Mouse (Mus musculus) midbrain, embryonic 15.5 days (tissue): Measurements from ENCODE around the gene P2rx6. TPM values are rescaled to one million over a fixed set of nuclear protein-coding genes. Genes with fewer than 3 reads are reported as not detected.
A peak's percentile ranks its signal among the peaks of the same experiment; 100 is the strongest.
"Not testable (repeated sequence)": the region's sequence is repeated elsewhere in the genome, so short reads cannot be mapped to it uniquely, and the experiment has no call there.

ENCODE experiments used
- ATAC-seq: fragments of 200-750 bp; cut with Nextera tagmentation; replicated peaks from 2 replicates; pipeline ENCODE4 v1.8.0; 2017; ENCODE audit warnings: moderate TSS enrichment
- H3K27ac ChIP-seq: fragments of 300-500 bp; sonication (generic); 2 replicates; pipeline ENCODE4 v1.5.1; 2015; ENCODE audit warnings: mild to moderate bottlenecking, inconsistent platforms
- H3K27me3 ChIP-seq: fragments of 300-500 bp; sonication (generic); replicated peaks from 2 replicates; pipeline ENCODE4 v1.6.1; 2015; ENCODE audit warnings: inconsistent platforms
- H3K36me3 ChIP-seq: fragments of 300-500 bp; sonication (generic); replicated peaks from 2 replicates; pipeline ENCODE4 v1.6.1; 2015; ENCODE audit warnings: inconsistent platforms
- H3K4me1 ChIP-seq: fragments of 300-500 bp; sonication (generic); 2 replicates; pipeline ENCODE4 v1.6.1; 2015; ENCODE audit warnings: inconsistent platforms
- H3K4me2 ChIP-seq: fragments of 300-500 bp; sonication (generic); 2 replicates; pipeline ENCODE4 v1.6.1; 2015; ENCODE audit warnings: inconsistent platforms, mild to moderate bottlenecking, moderate library complexity
- H3K4me3 ChIP-seq: fragments of 300-500 bp; sonication (generic); 2 replicates; pipeline ENCODE4 v1.5.1; 2015; ENCODE audit warnings: mild to moderate bottlenecking, inconsistent platforms
- H3K9ac ChIP-seq: fragments of 300-500 bp; sonication (generic); 2 replicates; pipeline ENCODE4 v1.6.1; 2015; ENCODE audit warnings: mild to moderate bottlenecking, inconsistent platforms
- H3K9me3 ChIP-seq: fragments of 300-500 bp; sonication (generic); 2 replicates; pipeline ENCODE4 v1.6.1; 2016; ENCODE audit warnings: inconsistent platforms
- WGBS: fragments of 180-500 bp; shearing (Covaris S2); methylation state at CpG from one replicate; pipeline ENCODE4 v1.1.7; 2015; ENCODE audit warnings: mixed read lengths; 5-methylcytosine and 5-hydroxymethylcytosine counted together
- polyA plus RNA-seq: library from polyadenylated mRNA; unstranded; fragments of >200 nt; fragmentation: Nextera tagmentation; extraction: Ambion mirVana; gene quantifications from 2 replicates; pipeline ENCODE4 v1.2.1, GENCODE M21; 2015

The P2rx6 gene
- polyA plus RNA-seq, 1 experiment from 2014 or later = 3.1 TPM

- Histone ChIP-seq H3K4me2 (no peak overlapping the region), H3K9me3 (no peaks in the 10 kb centered on the region), H3K4me1 (peaks cover 17% of the 10 kb centered on the region), H3K27me3 (peaks cover 13% of the 10 kb centered on the region), H3K9ac (no peak overlapping the region), H3K36me3 (no peaks in the 10 kb centered on the region), H3K27ac (no peak overlapping the region), H3K4me3 (no peak overlapping the region)
- ATAC-seq = no peak
- 74% methylated on average over 3 of the region's 3 CpGs for WGBS
Measured at GRCm38 (mm10) chr16:17564771-17565170, 3.1 kb downstream of the P2rx6 start.

DNA sequence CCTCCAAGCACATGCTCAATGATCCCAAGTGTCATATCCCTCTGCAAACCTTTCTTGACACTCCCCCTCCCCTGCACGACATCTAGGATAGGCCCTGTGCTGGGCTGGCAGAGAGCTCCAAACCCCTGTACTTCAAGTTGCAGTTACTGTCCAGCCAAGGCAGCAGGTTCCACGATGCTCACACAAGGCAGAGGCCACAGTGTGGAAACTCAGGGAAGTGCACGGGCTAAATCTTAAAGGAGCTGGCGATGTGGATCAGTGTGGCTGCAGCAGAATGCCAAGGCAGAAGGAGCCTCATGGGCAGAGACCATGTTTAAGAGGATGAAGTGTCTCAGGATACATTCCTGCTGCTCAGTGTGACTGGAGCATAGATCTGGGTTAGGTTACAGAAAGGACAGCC is 4.5 kb downstream of the P2rx6 start:
- ATAC-seq = no peak
- WGBS = 28% methylated on average over 4 of the region's 4 CpGs
- Histone ChIP-seq H3K27ac (no peak overlapping the region), H3K4me2 (no peak overlapping the region), H3K9ac (no peak overlapping the region), H3K4me3 (no peak overlapping the region), H3K4me1 (peaks cover 11% of the 10 kb centered on the region), H3K36me3 (no peaks in the 10 kb centered on the region), H3K27me3 (peaks cover 6% of the 10 kb centered on the region), H3K9me3 (no peaks in the 10 kb centered on the region)

GRCm38 (mm10) chr16:17575870-17576824 is 14.5 kb downstream of the P2rx6 start:
- Histone ChIP-seq H3K27me3 (peaks cover 6% of the 10 kb centered on the region; the same call in 1 of the 2 replicates), H3K4me3 (peak overlapping the region; percentile 44), H3K36me3 (no peaks in the 10 kb centered on the region), H3K9ac (peak overlapping the region; percentile 47), H3K4me1 (peaks cover 14% of the 10 kb centered on the region), H3K9me3 (no peaks in the 10 kb centered on the region), H3K4me2 (peak overlapping the region; percentile 63), H3K27ac (peak overlapping the region; percentile 44)
- 13% methylated on average over 45 of the region's 45 CpGs for WGBS
- peak; percentile 93 for ATAC-seq

GRCm38 (mm10) chr16:17576825-17577215 is 15.1 kb downstream of the P2rx6 start:
- ATAC-seq = no peak
- peaks cover 14% of the 10 kb centered on the region for H3K4me1 ChIP-seq
- H3K4me3 ChIP-seq = peak overlapping the region; percentile 44
- H3K27ac ChIP-seq = peak overlapping the region; percentile 44
- no peaks in the 10 kb centered on the region for H3K36me3 ChIP-seq
- no peaks in the 10 kb centered on the region for H3K9me3 ChIP-seq
- peak overlapping the region; percentile 47 for H3K9ac ChIP-seq
- WGBS = 16% methylated on average over 8 of the region's 8 CpGs
- peak overlapping the region; percentile 63 for H3K4me2 ChIP-seq
- H3K27me3 ChIP-seq = peaks cover 6% of the 10 kb centered on the region; the same call in 1 of the 2 replicates

- H3K36me3 ChIP-seq = no peaks in the 10 kb centered on the region
- H3K4me2 ChIP-seq = no peak within 1 kb of the TSS
- H3K4me3 ChIP-seq = no peak within 1 kb of the TSS
- no peaks in the 10 kb centered on the region for H3K27me3 ChIP-seq
- H3K9ac ChIP-seq = no peak within 1 kb of the TSS
- no peak within 1 kb of the TSS for H3K27ac ChIP-seq
- no peaks in the 10 kb centered on the region for H3K9me3 ChIP-seq
- WGBS = 20% methylated on average over 8 of the region's 8 CpGs
- ATAC-seq = no peak
- H3K4me1 ChIP-seq = no peaks in the 10 kb centered on the region
Measured at GRCm38 (mm10) chr16:17583064-17583463, 21.4 kb downstream of the P2rx6 start, which contains the start of gene Slc7a4. Slc7a4 (minus strand) TSS chr16:17583214.

DNA sequence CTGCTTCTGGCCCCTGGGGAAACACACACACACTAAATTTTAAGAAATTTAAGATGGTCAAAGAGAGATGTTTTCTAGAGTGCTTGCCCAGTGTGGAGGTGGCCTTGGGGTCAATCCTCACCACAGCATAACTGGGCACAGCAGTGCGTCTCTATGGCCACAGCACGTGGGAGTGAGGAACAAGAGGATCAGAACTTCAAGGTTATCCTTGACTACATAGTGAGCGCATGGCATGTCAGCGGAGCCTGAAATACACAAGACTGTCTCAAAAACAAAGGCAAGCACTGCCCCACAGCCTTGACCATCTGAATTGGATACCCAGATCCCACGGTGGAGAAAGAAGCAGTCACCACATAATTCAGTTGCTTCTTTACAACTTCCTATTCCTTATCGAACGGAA is 22.9 kb downstream of the P2rx6 start:
- 83% methylated on average over 7 of the region's 7 CpGs for WGBS
- Histone ChIP-seq H3K27me3 (no peaks in the 10 kb centered on the region), H3K36me3 (no peaks in the 10 kb centered on the region), H3K4me2 (no peak overlapping the region), H3K4me3 (no peak overlapping the region), H3K27ac (no peak overlapping the region), H3K9ac (no peak overlapping the region), H3K9me3 (no peaks in the 10 kb centered on the region), H3K4me1 (no peaks in the 10 kb centered on the region)
- no peak for ATAC-seq

- no peaks in the 10 kb centered on the region for H3K27me3 ChIP-seq
- no peak overlapping the region for H3K4me2 ChIP-seq
- ATAC-seq = no peak
- no peaks in the 10 kb centered on the region for H3K36me3 ChIP-seq
- 48% methylated on average over 2 of the region's 2 CpGs for WGBS
- H3K4me3 ChIP-seq = no peak overlapping the region
- no peaks in the 10 kb centered on the region for H3K9me3 ChIP-seq
- H3K4me1 ChIP-seq = no peaks in the 10 kb centered on the region
- no peak overlapping the region for H3K9ac ChIP-seq
- H3K27ac ChIP-seq = no peak overlapping the region
Measured at GRCm38 (mm10) chr16:17590731-17591130, 29.0 kb downstream of the P2rx6 start.

- no peak overlapping the region for H3K4me3 ChIP-seq
- H3K9me3 ChIP-seq = no peaks in the 10 kb centered on the region
- no peaks in the 10 kb centered on the region for H3K27me3 ChIP-seq
- no peaks in the 10 kb centered on the region for H3K4me1 ChIP-seq
- ATAC-seq = no peak
- no peaks in the 10 kb centered on the region for H3K36me3 ChIP-seq
- H3K27ac ChIP-seq = no peak overlapping the region
- no peak overlapping the region for H3K9ac ChIP-seq
- 70% methylated on average over 3 of the region's 3 CpGs for WGBS
- H3K4me2 ChIP-seq = no peak overlapping the region
Measured at GRCm38 (mm10) chr16:17600944-17601562, 39.4 kb downstream of the P2rx6 start.

DNA sequence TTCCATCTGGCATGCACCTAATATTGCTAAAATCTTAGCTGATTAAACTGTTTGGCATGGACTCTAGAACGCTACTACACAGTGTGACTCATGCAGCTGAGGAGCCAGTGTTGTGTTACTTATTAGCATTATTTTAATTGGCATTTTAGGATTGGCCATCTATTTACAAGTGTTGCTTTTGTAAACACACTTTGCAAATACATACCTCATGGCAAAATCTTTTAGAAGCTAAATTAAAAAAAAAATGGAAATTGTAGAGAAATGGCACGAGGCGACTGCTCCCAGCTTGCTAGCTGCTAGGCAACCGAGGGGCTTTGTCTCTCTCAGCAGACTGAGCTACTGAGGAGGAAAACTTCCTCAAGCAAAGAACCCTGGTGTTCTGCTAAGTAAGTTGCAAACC is 43.3 kb downstream of the P2rx6 start:
- WGBS = 55% methylated on average over 4 of the region's 4 CpGs
- Histone ChIP-seq H3K4me3 (no peak overlapping the region), H3K4me2 (no peak overlapping the region), H3K9me3 (no peaks in the 10 kb centered on the region), H3K9ac (no peak overlapping the region), H3K36me3 (no peaks in the 10 kb centered on the region), H3K27ac (no peak overlapping the region), H3K27me3 (no peaks in the 10 kb centered on the region), H3K4me1 (no peaks in the 10 kb centered on the region)
- ATAC-seq = no peak

DNA sequence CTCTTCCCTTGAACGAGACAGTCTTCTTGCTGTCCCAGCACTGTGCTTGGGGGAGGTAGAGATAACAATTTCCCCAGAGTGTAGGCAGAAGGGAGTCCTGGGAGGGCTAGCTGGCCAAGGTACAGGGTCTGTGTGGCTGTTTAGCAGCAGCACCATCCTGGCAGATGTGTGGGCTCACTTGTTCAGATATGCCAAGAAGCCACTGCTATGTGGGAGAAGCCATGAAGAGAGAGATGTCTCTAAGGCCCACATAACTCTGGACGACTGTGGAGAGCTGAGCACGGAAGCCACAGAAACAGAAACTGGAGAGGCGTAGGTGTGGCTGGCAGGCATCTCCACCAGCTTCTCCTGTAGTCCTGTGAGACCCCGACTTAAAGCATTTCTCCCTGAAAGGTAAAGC is 44.0 kb downstream of the P2rx6 start:
- 76% methylated on average over 5 of the region's 5 CpGs for WGBS
- Histone ChIP-seq H3K27ac (no peak overlapping the region), H3K9me3 (no peaks in the 10 kb centered on the region), H3K36me3 (no peaks in the 10 kb centered on the region), H3K4me2 (no peak overlapping the region), H3K4me3 (no peak overlapping the region), H3K27me3 (no peaks in the 10 kb centered on the region), H3K9ac (no peak overlapping the region), H3K4me1 (no peaks in the 10 kb centered on the region)
- ATAC-seq = no peak

DNA sequence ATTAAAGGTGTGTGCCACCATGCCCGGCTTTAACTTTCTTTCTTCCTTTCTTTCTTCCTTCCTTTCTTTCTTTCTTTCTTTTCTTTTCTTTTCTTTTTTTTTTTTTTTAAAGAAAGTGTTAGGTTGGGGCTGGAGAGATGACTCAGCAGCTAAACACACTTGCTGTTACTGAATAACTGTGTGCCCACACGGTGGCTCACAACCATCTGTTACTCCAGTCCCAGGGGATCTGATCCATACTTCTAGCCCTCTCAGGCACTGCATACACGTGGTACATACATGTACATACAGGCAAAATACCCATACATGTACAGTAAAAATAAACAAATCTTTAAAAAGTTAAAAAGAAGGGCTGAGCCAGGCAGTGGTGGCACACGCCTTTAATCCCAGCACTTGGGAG is 49.7 kb downstream of the P2rx6 start:
- no peak for ATAC-seq
- no peak overlapping the region for H3K27ac ChIP-seq
- WGBS = 67% methylated on average over 4 of the region's 4 CpGs
- no peaks in the 10 kb centered on the region for H3K27me3 ChIP-seq
- H3K4me3 ChIP-seq = no peak overlapping the region
- H3K4me1 ChIP-seq = no peaks in the 10 kb centered on the region
- no peak overlapping the region for H3K9ac ChIP-seq
- H3K9me3 ChIP-seq = no peaks in the 10 kb centered on the region
- H3K4me2 ChIP-seq = no peak overlapping the region
- no peaks in the 10 kb centered on the region for H3K36me3 ChIP-seq

DNA sequence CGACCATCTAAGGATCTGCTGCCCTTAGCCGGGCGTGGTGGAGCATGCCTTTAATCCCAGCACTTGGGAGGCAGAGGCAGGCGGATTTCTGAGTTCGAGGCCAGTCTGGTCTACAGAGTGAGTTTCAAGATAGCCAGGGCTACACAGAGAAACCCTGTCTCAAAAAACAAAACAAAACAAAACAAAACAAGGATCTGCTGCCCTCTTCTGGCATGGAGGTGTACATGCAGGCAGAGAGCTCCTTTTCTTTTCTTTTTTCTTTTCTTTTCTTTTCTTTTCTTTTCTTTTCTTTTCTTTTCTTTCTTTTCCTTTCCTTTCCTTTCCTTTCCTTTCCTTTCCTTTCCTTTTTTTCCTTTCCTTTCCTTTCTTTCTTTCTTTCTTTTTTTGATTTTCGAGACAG is 53.1 kb downstream of the P2rx6 start:
- H3K4me3 ChIP-seq, H3K27me3 ChIP-seq, H3K27ac ChIP-seq, H3K9me3 ChIP-seq, H3K36me3 ChIP-seq, ATAC-seq, H3K9ac ChIP-seq, H3K4me2 ChIP-seq, H3K4me1 ChIP-seq: not testable (repeated sequence)
- 91% methylated on average over 6 of the region's 6 CpGs for WGBS
